Comparison of ENCODE assay signal across 8 mouse cellular contexts in the genomic region with DNA sequence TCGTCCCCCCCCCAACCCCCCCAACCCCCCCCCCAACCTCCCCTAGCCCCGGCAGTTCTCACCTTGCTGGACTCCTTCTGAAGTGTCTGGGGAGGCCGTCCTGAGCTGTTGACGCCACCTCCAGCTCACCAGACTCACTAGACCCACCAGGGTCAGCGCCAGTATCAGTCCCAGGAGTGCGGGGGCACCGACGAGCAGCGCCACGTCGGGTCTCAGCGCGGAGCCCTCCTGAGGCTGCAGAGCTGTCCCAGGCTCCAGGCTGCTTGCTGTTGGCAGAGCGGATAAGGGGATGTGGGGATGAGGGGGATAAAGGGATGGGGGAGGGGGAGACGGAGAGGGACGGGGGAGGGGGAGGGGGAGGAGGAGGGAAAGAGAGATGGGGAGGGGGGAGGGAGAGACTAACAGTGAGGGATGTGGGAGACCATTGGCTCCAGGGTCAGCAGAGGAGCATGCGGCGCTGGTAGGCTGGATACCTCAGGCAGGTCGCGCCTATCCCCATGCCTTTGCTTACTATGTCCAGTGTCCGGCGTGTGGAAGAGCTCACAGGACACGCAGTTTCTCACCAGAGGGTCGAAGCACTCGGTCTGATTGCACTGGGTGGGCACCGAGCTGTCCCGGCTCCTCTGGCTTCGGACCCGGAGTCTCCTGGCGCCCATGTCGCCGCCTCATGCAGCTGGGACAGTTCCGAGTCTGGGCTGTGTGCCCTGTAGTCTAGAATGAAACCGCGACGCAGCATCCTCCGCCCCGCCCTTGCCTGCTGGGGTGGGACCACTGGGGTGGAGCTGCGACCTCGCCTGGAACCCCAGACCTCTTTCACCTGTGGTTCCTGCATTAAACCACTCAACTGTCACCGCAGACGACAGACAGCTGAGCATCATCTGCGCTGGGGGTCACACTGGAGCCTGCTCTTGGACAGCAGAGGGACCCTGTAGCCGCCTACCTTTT. TPM values are rescaled to one million over a fixed set of nuclear protein-coding genes. Genes with fewer than 3 reads are reported as not detected.
DNase-seq lines count a peak whose midpoint lies in the region; ATAC-seq and TF ChIP-seq lines count a peak whose summit lies in the region.

Gene Tnfrsf13c (minus strand): TSS at position 713 of the 945 bp plus-strand sequence.

- no peak for TF ChIP-seq POLR2A in limb, embryonic 14.5 days (IDR thresholded peaks at IDR 0.05; ENCODE audit: borderline replicate concordance, extremely low read depth, insufficient read depth, insufficient read length)

- peak within 1 kb of the TSS; percentile 63 for H3K4me3 ChIP-seq in gastrocnemius, adult 2 months
- peak within 1 kb of the TSS; percentile 45 for H3K4me3 ChIP-seq in heart, embryonic 13.5 days
- peak within 1 kb of the TSS; percentile 31 for H3K4me3 ChIP-seq in limb, embryonic 14.5 days (replicated peaks; ENCODE audit: low read length)
- peak within 1 kb of the TSS; percentile 32 for H3K4me3 ChIP-seq in midbrain, embryonic 15.5 days

- H3K9ac ChIP-seq in heart, embryonic 13.5 days, result peak within 1 kb of the TSS; percentile 65
- peak within 1 kb of the TSS; percentile 16; the same call in 1 of the 2 replicates for H3K9ac ChIP-seq in limb, embryonic 14.5 days (ENCODE audit: low read depth, low read length, severe bottlenecking)
- H3K9ac ChIP-seq in midbrain, embryonic 15.5 days, result peak within 1 kb of the TSS; percentile 14; the same call in 1 of the 2 replicates

- H3K27me3 ChIP-seq in heart, embryonic 13.5 days (replicated peaks), result peaks cover 77% of the 10 kb centered on the region
- peaks cover 22% of the 10 kb centered on the region; the same call in 1 of the 2 replicates for H3K27me3 ChIP-seq in limb, embryonic 14.5 days (ENCODE audit: control insufficient read depth, insufficient read depth, low read length)
- H3K27me3 ChIP-seq in midbrain, embryonic 15.5 days (replicated peaks), result peaks cover 7% of the 10 kb centered on the region

- intact Hi-C loops in gastrocnemius, adult 2 months (cut with DNase I), result no loop called here

- peak; percentile 11; the same call in 1 of the 2 replicates for ATAC-seq in heart, embryonic 13.5 days (ENCODE audit: extremely low read depth, insufficient number of reproducible peaks, low FRiP score, low TSS enrichment)
- ATAC-seq in limb, embryonic 14.5 days (ENCODE audit: low FRiP score, low read depth), result peak; percentile 39; the same call in 1 of the 2 replicates
- ATAC-seq in midbrain, embryonic 15.5 days (replicated peaks), result no peak; the same call in 1 of the 2 replicates

- H3K27ac ChIP-seq in gastrocnemius, adult 2 months, result no peak within 1 kb of the TSS
- no peak within 1 kb of the TSS for H3K27ac ChIP-seq in heart, embryonic 13.5 days (replicated peaks)
- no peak within 1 kb of the TSS for H3K27ac ChIP-seq in limb, embryonic 14.5 days (replicated peaks; ENCODE audit: low read depth, low read length)
- H3K27ac ChIP-seq in midbrain, embryonic 15.5 days, result no peak within 1 kb of the TSS

- TF ChIP-seq CTCF in gastrocnemius, adult 2 months (IDR thresholded peaks at IDR 0.05), result no peak

- H3K9me3 ChIP-seq in heart, embryonic 13.5 days, result no peaks in the 10 kb centered on the region
- no peaks in the 10 kb centered on the region for H3K9me3 ChIP-seq in limb, embryonic 14.5 days (ENCODE audit: control insufficient read depth, low read length)
- H3K9me3 ChIP-seq in midbrain, embryonic 15.5 days, result no peaks in the 10 kb centered on the region

- under 1% methylated on average over 42 of the region's 44 CpGs for WGBS in heart, embryonic 13.5 days
- 4% methylated on average over 42 of the region's 44 CpGs for WGBS in limb, embryonic 14.5 days
- WGBS in midbrain, embryonic 15.5 days, result 1% methylated on average over 42 of the region's 44 CpGs

- DNase-seq in gastrocnemius, adult 2 months, result peak; percentile 62
- no peak for DNase-seq in gastrocnemius, postnatal 4 days (ENCODE audit: low spot score in 2 of 2)
- peak; percentile 54 for DNase-seq in Muller cell, postnatal 12 days (ENCODE audit: inconsistent ontology term)
- DNase-seq in limb, embryonic 14.5 days (ENCODE audit: low spot score), result no peak
- peak; percentile 65 for DNase-seq in thymus, postnatal 14 days
- no peak for DNase-seq in layer of hippocampus, postnatal 36 days

- peaks cover 18% of the 10 kb centered on the region for H3K4me1 ChIP-seq in heart, embryonic 13.5 days
- H3K4me1 ChIP-seq in limb, embryonic 14.5 days (ENCODE audit: control insufficient read depth, insufficient read depth, low read length), result 0 out of 2 replicates have a peak, but pooled peaks cover 4% of the 10 kb centered on the region
- peaks cover 10% of the 10 kb centered on the region for H3K4me1 ChIP-seq in midbrain, embryonic 15.5 days

- no peaks in the 10 kb centered on the region for H3K36me3 ChIP-seq in heart, embryonic 13.5 days
- H3K36me3 ChIP-seq in limb, embryonic 14.5 days (ENCODE audit: control insufficient read depth, insufficient read depth, low read length), result no peaks in the 10 kb centered on the region
- no peaks in the 10 kb centered on the region for H3K36me3 ChIP-seq in midbrain, embryonic 15.5 days (replicated peaks)

- peak within 1 kb of the TSS; percentile 74 for H3K4me2 ChIP-seq in heart, embryonic 13.5 days
- H3K4me2 ChIP-seq in limb, embryonic 14.5 days (replicated peaks; ENCODE audit: low read depth, low read length, severe bottlenecking), result peak within 1 kb of the TSS; percentile 59
- peak within 1 kb of the TSS; percentile 60 for H3K4me2 ChIP-seq in midbrain, embryonic 15.5 days

RNA-seq across cellular contexts. Expression of gene Tnfrsf13c, which starts in this region (rescaled TPM):
- not detected for total RNA-seq in gastrocnemius, adult 2 months (2021)
- under 1 TPM in 1 of 2 experiments, not detected in 1; 0.66 TPM for total RNA-seq in gastrocnemius, postnatal 4 days (2021)
- polyA plus RNA-seq in heart, embryonic 13.5 days (2015; fragmentation: Nextera tagmentation; extraction: Ambion mirVana), result 0.15 TPM in 1 of 2 replicates, not detected in the other
- polyA plus RNA-seq in limb, embryonic 14.5 days (2012; rRNA removed), result 0.29 and 0.46 TPM in 2 replicates
- 0.22 and 0.29 TPM in 2 replicates for polyA plus RNA-seq in limb, embryonic 14.5 days (2014; fragmentation: Nextera tagmentation; extraction: Ambion mirVana)
- polyA plus RNA-seq in midbrain, embryonic 15.5 days (2015; fragmentation: Nextera tagmentation; extraction: Ambion mirVana), result 0.08 and 0.26 TPM in 2 replicates
- under 1 TPM; 0.30 to 0.62 TPM for total RNA-seq in layer of hippocampus, postnatal 36 days (2021)

Comparison
In these comparisons a context has a peak if more than half of its experiments do, and no peak if none do; other contexts are left out.
1. Peak in DNase-seq and H3K4me3 ChIP-seq in gastrocnemius, adult 2 months; RNA of the gene not detected or under 1 TPM.
2. Peak in ATAC-seq, H3K4me3 ChIP-seq, H3K9ac ChIP-seq and H3K4me2 ChIP-seq in heart, embryonic 13.5 days; RNA of the gene not detected or under 1 TPM.
3. Peak in ATAC-seq, H3K4me3 ChIP-seq, H3K9ac ChIP-seq and H3K4me2 ChIP-seq in limb, embryonic 14.5 days; RNA of the gene not detected or under 1 TPM.
4. DNase-seq: peak in Muller cell, postnatal 12 days (single experiment) and thymus, postnatal 14 days (single experiment); none in gastrocnemius, postnatal 4 days (0 of 2), limb, embryonic 14.5 days (single experiment) and layer of hippocampus, postnatal 36 days (0 of 2).
5. H3K9ac ChIP-seq: peak in every context shown above with its lines; median percentile 65 in heart, embryonic 13.5 days; 16 in limb, embryonic 14.5 days; 14 in midbrain, embryonic 15.5 days.
6. Peak in every context shown above with its lines, with median percentiles within 50 percentile points of each other: H3K4me3 ChIP-seq and H3K4me2 ChIP-seq.